Comparison of ENCODE assay signal across 7 mouse cellular contexts in genomic region chr14:61294738-61295079, GRCm38 (mm10). TPM values are rescaled to one million over a fixed set of nuclear protein-coding genes. Genes with fewer than 3 reads are reported as not detected.
DNase-seq lines count a peak whose midpoint lies in the region; ATAC-seq lines count a peak whose summit lies in the region.

No protein-coding gene starts in this region.

- DNase-seq in ES-CJ7 (ENCODE audit: low read depth, low spot score) (peak; percentile 77), ZHBTc4 (ENCODE audit: low read depth, low spot score) (peak; percentile 76)
- DNase-seq in heart, adult 8-10 months (ENCODE audit: low spot score), result peak; percentile 41
- DNase-seq in kidney, postnatal 14 days, result peak; percentile 53
- peak; percentile 32 to 40 for DNase-seq in lung, adult 18-20 months
- DNase-seq in right cerebral cortex, adult 2 months (ENCODE audit: low spot score in 2 of 2), result peak; percentile 60 to 64

- ATAC-seq in common myeloid progenitor, adult 5-6 weeks (replicated peaks; ENCODE audit: low read depth, poor library complexity, severe bottlenecking), result peak; percentile 71

RNA-seq across cellular contexts. Expression of gene Arl11, which starts 14.8 kb away (rescaled TPM):
- total RNA-seq in common myeloid progenitor, adult 5-6 weeks (2017), result 5.2 and 11.0 TPM in 2 replicates
- under 1 TPM; 0.47 to 0.86 (median 0.79) TPM for total RNA-seq in heart, adult 8-10 months (2022)

RNA-seq across cellular contexts. Expression of gene Sgcg, which starts 36.4 kb away (rescaled TPM):
- 0.14 TPM in 1 of 2 replicates, not detected in the other for total RNA-seq in common myeloid progenitor, adult 5-6 weeks (2017)
- 100 to 1,000 TPM; 202 to 221 (median 214) TPM for total RNA-seq in heart, adult 8-10 months (2022)

Comparison
In these comparisons a context has a peak if more than half of its experiments do, and no peak if none do; other contexts are left out.
1. Peak in every context shown above with its lines: DNase-seq and ATAC-seq.
2. RNA of gene Sgcg, which starts 36.4 kb away (total RNA-seq): 202 to 221 TPM in heart, adult 8-10 months; 0.14 TPM in common myeloid progenitor, adult 5-6 weeks; every median in the first group is over 100 times any median in the second.